Mouse (Mus musculus) G1E (cell line): ENCODE measurements around the gene B4galt2. TPM values are rescaled to one million over a fixed set of nuclear protein-coding genes. Genes with fewer than 3 reads are reported as not detected.

ENCODE experiments used
- ATAC-seq: 2 replicates; pipeline ENCODE4 v1.8.0; 2016; ENCODE audit warnings: mild to moderate bottlenecking; ENCODE audit not compliant: insufficient number of reproducible peaks, poor library complexity, low FRiP score, severe bottlenecking; ENCODE audit errors: extremely low read depth
- DNase-seq: peaks from one replicate; pipeline ENCODE4 v3.0.0; 2012; ENCODE audit warnings: low spot score
- H3K27me3 ChIP-seq: 2 replicates; pipeline ENCODE4 v1.6.1; 2012; ENCODE audit warnings: mild to moderate bottlenecking, low read length, inconsistent platforms; ENCODE audit not compliant: insufficient read depth
- H3K36me3 ChIP-seq: replicated peaks from 2 replicates; pipeline ENCODE3; 2012; ENCODE audit warnings: mild to moderate bottlenecking, inconsistent platforms
- H3K4me1 ChIP-seq: 2 replicates; pipeline ENCODE4 v1.6.1; 2012; ENCODE audit warnings: low read depth, low read length, inconsistent platforms, mixed read lengths; ENCODE audit not compliant: insufficient read depth
- H3K4me3 ChIP-seq: 2 replicates; pipeline ENCODE4 v1.5.1; 2012; ENCODE audit warnings: low read depth, mild to moderate bottlenecking, inconsistent platforms, low read length, moderate library complexity, mixed read lengths
- H3K9me3 ChIP-seq: replicated peaks from 2 replicates; pipeline ENCODE4 v1.6.1; 2012; ENCODE audit warnings: inconsistent platforms
- CTCF ChIP-seq: IDR thresholded peaks from 2 replicates; pipeline ENCODE4 v1.5.1; 2012; ENCODE audit warnings: low read depth, low read length, inconsistent platforms, mixed read lengths
- GATA1 ChIP-seq: IDR thresholded peaks from 2 replicates; pipeline ENCODE4 v1.6.1; 2012; ENCODE audit warnings: borderline replicate concordance, low read length, inconsistent platforms, mixed read lengths
- GATA2 ChIP-seq: IDR thresholded peaks from 2 replicates; pipeline ENCODE4 v1.6.1; 2012; ENCODE audit warnings: low read depth, low read length, inconsistent platforms, borderline replicate concordance
- POLR2AphosphoS5 ChIP-seq: IDR thresholded peaks from 2 replicates; pipeline ENCODE4 v1.6.1; 2012; ENCODE audit warnings: low read depth, low read length, inconsistent platforms; ENCODE audit not compliant: insufficient replicate concordance
- TAL1 ChIP-seq: conservative IDR thresholded peaks from 2 replicates; pipeline ENCODE4 v1.6.1; 2012; ENCODE audit warnings: low read depth, low read length, inconsistent platforms, mixed read lengths
- polyA plus RNA-seq: library from polyadenylated mRNA; stranded (reverse); fragments of >175 nt; gene quantifications from 2 replicates; pipeline ENCODE4 v1.2.3, GENCODE M21; 2012
- total RNA-seq, 2 experiments: library from RNA; stranded (forward) in 1 of 2; stranded (reverse) in 1 of 2; fragments of 200-1000 nt in 1 of 2; fragments of >200 nt in 1 of 2; fragmentation: Nextera tagmentation in 1 of 2; gene quantifications; 2 replicates each; pipeline ENCODE4 v1.2.3; 2014 to 2017

Gene B4galt2
- total and polyA plus RNA-seq, 3 experiments: 0.11 to 0.33 TPM; not detected in 1

GRCm38 (mm10) chr4:117912131-117912561, 28.9 kb upstream of the B4galt2 start:
- Histone ChIP-seq H3K27me3 (no peaks in the 10 kb centered on the region), H3K9me3 (no peaks in the 10 kb centered on the region), H3K4me3 (no peak overlapping the region), H3K36me3 (peaks cover 57% of the 10 kb centered on the region), H3K4me1 (peaks cover 38% of the 10 kb centered on the region)
- no peak for TF ChIP-seq TAL1
- no peak for TF ChIP-seq GATA2
- TF ChIP-seq GATA1: no peak
- no peak for TF ChIP-seq POLR2AphosphoS5
- TF ChIP-seq CTCF: no peak
- no peak for DNase-seq
- ATAC-seq: no peak

- TF ChIP-seq TAL1 (no peak), GATA1 (no peak), GATA2 (no peak), POLR2AphosphoS5 (no peak), CTCF (no peak)
- ATAC-seq: no peak
Observed at GRCm38 (mm10) chr4:117908834-117909453, 25.7 kb upstream of the B4galt2 start.

DNA sequence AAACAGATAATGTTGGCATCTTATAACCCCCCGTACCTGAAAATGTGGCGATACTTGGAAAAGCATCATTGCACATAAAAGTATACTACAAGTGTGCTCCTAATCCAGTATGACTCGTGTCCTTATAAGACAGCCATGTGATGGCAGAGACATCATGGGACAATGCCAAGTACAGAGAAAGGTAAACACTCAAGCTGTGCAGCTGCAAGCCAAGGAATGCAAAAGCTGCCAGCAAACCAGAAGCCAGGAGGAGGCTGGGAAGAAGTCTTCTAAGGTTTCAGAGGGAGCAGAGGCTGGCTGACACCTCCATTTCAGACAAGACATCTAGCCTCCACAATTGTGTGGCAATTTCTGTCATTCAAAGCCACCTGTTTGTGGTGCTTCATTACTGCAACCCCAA, 22.9 kb upstream of the B4galt2 start:
- Histone ChIP-seq H3K4me1 (no peaks in the 10 kb centered on the region; the same call in 1 of the 2 replicates), H3K9me3 (no peaks in the 10 kb centered on the region), H3K36me3 (peaks cover 89% of the 10 kb centered on the region), H3K4me3 (no peak overlapping the region), H3K27me3 (no peaks in the 10 kb centered on the region)
- no peak for TF ChIP-seq CTCF
- TF ChIP-seq TAL1: no peak
- no peak for TF ChIP-seq POLR2AphosphoS5
- TF ChIP-seq GATA2: no peak
- no peak for TF ChIP-seq GATA1
- DNase-seq: no peak
- ATAC-seq: no peak

More at GRCm38 (mm10) chr4:117908834-117909453, 25.7 kb upstream of the B4galt2 start:
- H3K36me3 ChIP-seq: peaks cover 82% of the 10 kb centered on the region
- no peaks in the 10 kb centered on the region for H3K27me3 ChIP-seq
- no peak for DNase-seq
- no peaks in the 10 kb centered on the region for H3K9me3 ChIP-seq
- H3K4me1 ChIP-seq: peaks cover 18% of the 10 kb centered on the region
- H3K4me3 ChIP-seq: no peak overlapping the region

DNA sequence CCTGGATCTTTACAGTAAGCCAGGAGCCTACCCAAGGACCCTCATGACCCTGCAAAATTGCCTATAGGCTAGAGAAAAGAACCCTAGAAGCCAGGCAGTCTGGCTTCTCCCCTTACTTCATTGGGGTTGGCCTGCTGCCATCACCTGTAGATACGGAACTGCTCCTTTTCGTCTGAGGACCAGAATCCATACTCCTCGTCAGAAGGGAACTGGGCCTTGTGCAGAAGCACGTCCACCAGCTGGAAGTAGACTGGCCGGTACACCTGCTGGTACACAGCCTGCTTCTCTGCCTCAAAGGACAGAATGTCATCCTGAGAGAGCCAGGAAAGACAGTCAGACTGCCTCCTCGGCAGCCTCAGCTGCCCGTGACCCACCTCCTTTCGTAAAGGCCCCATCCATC, 21.5 kb upstream of the B4galt2 start:
- no peak for ATAC-seq
- DNase-seq: no peak
- TF ChIP-seq GATA1: no peak
- no peak for TF ChIP-seq GATA2
- no peak for TF ChIP-seq POLR2AphosphoS5
- no peak for TF ChIP-seq CTCF
- TF ChIP-seq TAL1: no peak
- no peaks in the 10 kb centered on the region for H3K27me3 ChIP-seq
- no peak overlapping the region for H3K4me3 ChIP-seq
- H3K4me1 ChIP-seq: no peaks in the 10 kb centered on the region; the same call in 1 of the 2 replicates
- H3K36me3 ChIP-seq: peaks cover 94% of the 10 kb centered on the region
- no peaks in the 10 kb centered on the region for H3K9me3 ChIP-seq

DNA sequence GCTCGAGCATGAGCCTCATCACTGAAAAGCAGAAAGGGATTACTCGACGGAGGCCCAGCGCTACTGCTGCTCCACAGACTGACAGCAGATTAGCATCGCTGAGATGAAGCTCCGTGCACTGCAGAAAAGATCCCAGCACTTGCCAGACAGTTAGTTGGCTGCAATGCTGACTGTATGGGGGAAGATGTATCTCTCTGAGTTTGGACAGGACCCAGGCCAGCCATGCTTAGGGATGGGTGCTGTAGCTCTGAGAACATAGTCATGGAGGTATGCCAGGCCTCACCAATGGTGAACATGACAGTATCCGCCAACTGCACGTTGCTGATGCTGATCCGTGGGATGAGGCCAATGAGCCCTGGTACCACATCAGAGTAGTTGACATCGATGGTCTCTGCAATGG, 20.8 kb upstream of the B4galt2 start:
- Histone ChIP-seq H3K27me3 (no peaks in the 10 kb centered on the region), H3K9me3 (no peaks in the 10 kb centered on the region), H3K4me3 (no peak overlapping the region), H3K4me1 (no peaks in the 10 kb centered on the region; the same call in 1 of the 2 replicates), H3K36me3 (peaks cover 95% of the 10 kb centered on the region)
- no peak for TF ChIP-seq POLR2AphosphoS5
- TF ChIP-seq TAL1: no peak
- no peak for TF ChIP-seq CTCF
- no peak for TF ChIP-seq GATA1
- TF ChIP-seq GATA2: no peak
- DNase-seq (no peak), ATAC-seq (no peak)

DNA sequence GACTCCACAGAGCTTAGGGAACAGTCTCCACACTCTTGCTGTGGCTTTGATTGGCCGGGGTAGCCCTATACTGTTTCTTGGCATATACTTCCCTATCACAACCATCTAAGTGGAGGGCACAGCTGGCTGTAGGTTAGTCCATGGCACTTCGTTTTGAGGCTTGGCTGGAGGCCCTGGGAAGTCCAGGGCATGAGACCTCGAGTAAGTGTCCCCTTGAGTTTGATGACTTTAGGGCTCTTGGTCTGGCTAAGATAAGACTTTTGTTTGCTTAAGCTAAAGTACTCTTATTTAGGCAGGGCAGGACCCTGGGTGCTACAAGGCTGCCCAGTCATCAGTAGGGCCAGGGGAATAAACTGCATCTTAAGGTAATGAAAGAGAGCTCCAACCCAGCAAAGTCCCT, 14.8 kb upstream of the B4galt2 start:
- Histone ChIP-seq H3K4me1 (peaks cover 2% of the 10 kb centered on the region; the same call in 1 of the 2 replicates), H3K4me3 (no peak overlapping the region), H3K27me3 (no peaks in the 10 kb centered on the region), H3K9me3 (no peaks in the 10 kb centered on the region), H3K36me3 (peaks cover 96% of the 10 kb centered on the region)
- no peak for TF ChIP-seq TAL1
- TF ChIP-seq CTCF: no peak
- TF ChIP-seq GATA1: no peak
- no peak for TF ChIP-seq GATA2
- no peak for TF ChIP-seq POLR2AphosphoS5
- ATAC-seq (no peak), DNase-seq (no peak)
